In genomic region chr1:37272464-37272863, GRCm38 (mm10) we compare ENCODE assay signal across 9 mouse cellular contexts. TPM values are rescaled to one million over a fixed set of nuclear protein-coding genes. Genes with fewer than 3 reads are reported as not detected.
DNase-seq lines count a peak whose midpoint lies in the region; ATAC-seq and TF ChIP-seq lines count a peak whose summit lies in the region.
"Had no signal": no experiment of that assay in that cellular context is flagged by ENCODE, and none has a peak within 500 bp of the region (broad histone marks: within the 10 kb centered on the region; RNA-seq: fewer than 3 reads in every experiment).

No protein-coding gene starts in this region.

- 7% methylated on average over 7 of the region's 7 CpGs for WGBS in limb, embryonic 14.5 days
- 7% methylated on average over 7 of the region's 7 CpGs for WGBS in thymus, adult 2 months

- no peaks in the 10 kb centered on the region for H3K36me3 ChIP-seq in limb, embryonic 14.5 days (ENCODE audit: control insufficient read depth, insufficient read depth, low read length)
- no peaks in the 10 kb centered on the region for H3K36me3 ChIP-seq in thymus, adult 2 months (ENCODE audit: control insufficient read depth, insufficient read depth, low read length)
- H3K36me3 ChIP-seq: limb, embryonic 12.5 days had no signal

- no peaks in the 10 kb centered on the region for H3K27me3 ChIP-seq in limb, embryonic 14.5 days (ENCODE audit: control insufficient read depth, insufficient read depth, low read length)
- no peaks in the 10 kb centered on the region for H3K27me3 ChIP-seq in thymus, adult 2 months (ENCODE audit: control insufficient read depth, insufficient read depth, low read length)

- H3K9me3 ChIP-seq in limb, embryonic 14.5 days (ENCODE audit: control insufficient read depth, low read length), result no peaks in the 10 kb centered on the region
- H3K9me3 ChIP-seq: limb, embryonic 12.5 days had no signal

- H3K4me2 ChIP-seq in limb, embryonic 14.5 days (replicated peaks; ENCODE audit: low read depth, low read length, severe bottlenecking), result no peak overlapping the region
- H3K4me2 ChIP-seq: limb, embryonic 12.5 days had no signal

- H3K4me1 ChIP-seq in limb, embryonic 14.5 days (ENCODE audit: control insufficient read depth, insufficient read depth, low read length), result no peaks in the 10 kb centered on the region
- H3K4me1 ChIP-seq in thymus, adult 2 months (replicated peaks; ENCODE audit: control insufficient read depth, insufficient read depth, low read length), result no peaks in the 10 kb centered on the region
- H3K4me1 ChIP-seq: limb, embryonic 12.5 days had no signal

- no peak overlapping the region for H3K9ac ChIP-seq in limb, embryonic 14.5 days (ENCODE audit: low read depth, low read length, severe bottlenecking)
- H3K9ac ChIP-seq: limb, embryonic 12.5 days had no signal

- intact Hi-C loops in gastrocnemius, postnatal 14 days (cut with DNase I; ENCODE audit: low total_unique reads), result loop anchor here (5.0 kb wide), 2 partner anchors 130 to 365 kb away; no protein-coding TSS in a partner anchor

- TF ChIP-seq CTCF in thymus, adult 2 months (IDR thresholded peaks at IDR 0.05; ENCODE audit: borderline replicate concordance, control insufficient read depth, extremely low read depth, insufficient read depth, low read length, poor library complexity), result no peak

- H3K4me3 ChIP-seq in limb, embryonic 14.5 days (replicated peaks; ENCODE audit: low read length), result no peak overlapping the region
- H3K4me3 ChIP-seq in thymus, adult 2 months (ENCODE audit: control insufficient read depth, insufficient read depth, low read length), result no peak overlapping the region
- H3K4me3 ChIP-seq: limb, embryonic 12.5 days had no signal

- ATAC-seq in limb, embryonic 14.5 days (ENCODE audit: low FRiP score, low read depth), result no peak

- no peak for TF ChIP-seq POLR2A in limb, embryonic 14.5 days (IDR thresholded peaks at IDR 0.05; ENCODE audit: borderline replicate concordance, extremely low read depth, insufficient read depth, insufficient read length)
- no peak for TF ChIP-seq POLR2A in thymus, adult 2 months (IDR thresholded peaks at IDR 0.05; ENCODE audit: control insufficient read depth, extremely low read depth, insufficient read depth, low read length, poor library complexity)

- no peak overlapping the region for H3K27ac ChIP-seq in limb, embryonic 14.5 days (replicated peaks; ENCODE audit: low read depth, low read length)
- no peak overlapping the region for H3K27ac ChIP-seq in thymus, adult 2 months (ENCODE audit: control insufficient read depth, insufficient read depth, low read length)
- H3K27ac ChIP-seq: limb, embryonic 12.5 days had no signal

- peak; percentile 87 for DNase-seq in CD4-positive, CD25-positive, alpha-beta regulatory T cell, adult 2 months (ENCODE audit: low read depth, low spot score)
- peak; percentile 79 for DNase-seq in ZHBTc4 (ENCODE audit: low read depth, low spot score)
- peak; percentile 55 to 75 for DNase-seq in cerebellum, postnatal 36 days
- peak; percentile 37 for DNase-seq in gastrocnemius, postnatal 14 days
- peak; percentile 72 for DNase-seq in kidney, adult 9 months
- peak; percentile 83 for DNase-seq in limb, embryonic 14.5 days (ENCODE audit: low spot score)
- peak; percentile 45 for DNase-seq in neural tube, embryonic 10.5 days (ENCODE audit: extremely low spot score, low spot score)
- DNase-seq in thymus, adult 2 months, result peak; percentile 56

RNA-seq across cellular contexts. Expression of gene Inpp4a, which starts 27.2 kb away (rescaled TPM):
- 10 to 100 TPM; 16.8 to 17.8 TPM for total RNA-seq in gastrocnemius, postnatal 14 days (2021)
- polyA plus RNA-seq in limb, embryonic 14.5 days (2012; rRNA removed), result 13.6 and 15.6 TPM in 2 replicates
- polyA plus RNA-seq in limb, embryonic 14.5 days (2014; fragmentation: Nextera tagmentation; extraction: Ambion mirVana), result 16.6 and 18.5 TPM in 2 replicates
- polyA plus RNA-seq in thymus, adult 2 months (2012; rRNA removed), result 14.5 and 17.0 TPM in 2 replicates

RNA-seq across cellular contexts. Expression of gene Cnga3, which starts 58.2 kb away (rescaled TPM):
- under 1 TPM; 0.51 to 0.92 TPM for total RNA-seq in gastrocnemius, postnatal 14 days (2021)
- polyA plus RNA-seq in limb, embryonic 14.5 days (2012; rRNA removed), result 0.11 TPM in 1 of 2 replicates, not detected in the other
- not detected in 2 replicates for polyA plus RNA-seq in limb, embryonic 14.5 days (2014; fragmentation: Nextera tagmentation; extraction: Ambion mirVana)
- polyA plus RNA-seq in thymus, adult 2 months (2012; rRNA removed), result 0.09 and 0.23 TPM in 2 replicates
- polyA plus RNA-seq: limb, embryonic 12.5 days had no signal

Comparison
In these comparisons a context has a peak if more than half of its experiments do, and no peak if none do; other contexts are left out.
1. DNase-seq: peak in every context shown above with its lines; median percentile 87 in CD4-positive, CD25-positive, alpha-beta regulatory T cell, adult 2 months; 83 in limb, embryonic 14.5 days; 79 in ZHBTc4; 72 in kidney, adult 9 months; 65 in cerebellum, postnatal 36 days; 56 in thymus, adult 2 months; 45 in neural tube, embryonic 10.5 days; 37 in gastrocnemius, postnatal 14 days.